Mouse (Mus musculus) midbrain, embryonic 11.5 days (tissue): ENCODE data around the gene Mettl16. TPM values are rescaled to one million over a fixed set of nuclear protein-coding genes. Genes with fewer than 3 reads are reported as not detected.

Experiments
- ATAC-seq: fragments of 200-750 bp; cut with Nextera tagmentation; 2 replicates; pipeline ENCODE4 v1.8.0; 2017; ENCODE audit warnings: moderate TSS enrichment, moderate library complexity; ENCODE audit not compliant: low FRiP score
- DNase-seq: peaks from one replicate; pipeline ENCODE4 v3.0.0; 2015; ENCODE audit warnings: low spot score; ENCODE audit errors: missing footprints
- H3K27ac ChIP-seq: fragments of 300-500 bp; sonication (generic); 2 replicates; pipeline ENCODE4 v1.5.1; 2014; ENCODE audit warnings: low read depth, low read length
- H3K27me3 ChIP-seq: fragments of 300-500 bp; sonication (generic); 2 replicates; pipeline ENCODE4 v1.6.1; 2014; ENCODE audit warnings: mild to moderate bottlenecking, low read length, moderate library complexity, mixed read lengths; ENCODE audit not compliant: control insufficient read depth, insufficient read depth
- H3K36me3 ChIP-seq: fragments of 300-500 bp; sonication (generic); 2 replicates; pipeline ENCODE4 v1.6.1; 2014; ENCODE audit warnings: mild to moderate bottlenecking, low read length, moderate library complexity, mixed read lengths; ENCODE audit not compliant: control insufficient read depth, insufficient read depth
- H3K4me1 ChIP-seq: fragments of 300-500 bp; sonication (generic); 2 replicates; pipeline ENCODE4 v1.6.1; 2014; ENCODE audit warnings: low read length; ENCODE audit not compliant: control insufficient read depth, insufficient read depth
- H3K4me2 ChIP-seq: fragments of 300-500 bp; sonication (generic); 2 replicates; pipeline ENCODE4 v1.6.1; 2014; ENCODE audit warnings: mild to moderate bottlenecking, moderate library complexity
- H3K4me3 ChIP-seq: fragments of 300-500 bp; sonication (generic); 2 replicates; pipeline ENCODE4 v1.5.1; 2014; ENCODE audit warnings: low read depth, low read length
- H3K9ac ChIP-seq: fragments of 300-500 bp; sonication (generic); 2 replicates; pipeline ENCODE4 v1.6.1; 2014; ENCODE audit warnings: low read length
- H3K9me3 ChIP-seq: fragments of 300-500 bp; sonication (generic); 2 replicates; pipeline ENCODE4 v1.6.1; 2016; ENCODE audit warnings: low read length; ENCODE audit not compliant: control insufficient read depth
- WGBS: fragments of 180-500 bp; shearing (Covaris S2); extraction: QIAGEN DNeasy Blood & Tissue Kit; methylation state at CpG from one replicate; pipeline ENCODE4 v1.1.7; 2014; 5-methylcytosine and 5-hydroxymethylcytosine counted together
- polyA plus RNA-seq: library from polyadenylated mRNA; unstranded; fragments of >200 nt; fragmentation: Nextera tagmentation; extraction: Ambion mirVana; gene quantifications from 2 replicates; pipeline ENCODE4 v1.2.1, GENCODE M21; 2014

The Mettl16 gene
- polyA plus RNA-seq, 1 experiment from 2014 or later = 48.5 TPM

DNA sequence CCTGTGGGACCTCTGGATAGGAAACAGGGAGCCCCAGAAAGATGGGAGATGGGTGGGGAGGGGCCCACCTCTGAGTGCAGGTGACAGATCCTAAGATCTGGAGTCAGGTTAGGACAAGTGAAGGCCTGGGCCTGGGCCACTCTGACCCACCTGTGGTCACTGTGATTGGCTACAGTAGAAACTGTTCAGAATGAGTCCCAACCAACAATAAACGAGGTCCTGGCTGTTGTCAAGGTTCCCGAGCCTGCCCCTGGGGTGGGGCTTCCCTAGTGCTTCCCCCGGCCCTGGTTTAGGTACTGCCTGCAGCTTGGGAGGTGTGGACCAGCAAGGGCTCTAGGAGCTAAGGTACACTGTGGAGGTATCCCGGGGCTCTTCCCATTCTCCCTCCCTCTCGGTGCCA is 73.1 kb downstream of the Mettl16 start:
- peaks cover 3% of the 10 kb centered on the region; the same call in 1 of the 2 replicates for H3K9me3 ChIP-seq
- H3K9ac ChIP-seq = no peak overlapping the region
- WGBS = 71% methylated on average over 5 of the region's 5 CpGs
- no peak for ATAC-seq
- peaks cover 6% of the 10 kb centered on the region; the same call in 1 of the 2 replicates for H3K36me3 ChIP-seq
- DNase-seq = no peak
- H3K27ac ChIP-seq = no peak overlapping the region
- H3K4me2 ChIP-seq = no peak overlapping the region
- no peak overlapping the region for H3K4me3 ChIP-seq
- H3K27me3 ChIP-seq = no peaks in the 10 kb centered on the region
- H3K4me1 ChIP-seq = peaks cover 2% of the 10 kb centered on the region; the same call in 1 of the 2 replicates

DNA sequence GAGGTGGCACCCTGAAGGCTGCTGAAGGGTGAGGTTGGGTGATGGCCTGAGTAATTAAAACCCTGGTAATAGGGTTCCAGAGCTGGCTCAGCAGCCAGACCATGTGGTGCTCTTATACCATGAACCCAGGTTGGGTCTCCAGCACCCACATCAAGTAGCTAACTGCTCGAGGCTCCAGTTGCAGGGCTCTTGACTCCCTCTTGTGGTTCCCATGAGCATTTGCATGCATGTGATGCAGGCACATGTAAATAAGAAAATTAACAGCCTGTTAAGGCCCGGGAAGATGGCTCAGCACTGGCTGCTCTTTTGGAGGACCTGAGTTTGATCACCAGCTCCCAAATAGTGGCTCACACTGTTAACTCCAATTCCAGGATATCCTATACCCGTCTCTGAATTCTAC is 75.2 kb downstream of the Mettl16 start:
- Histone ChIP-seq H3K4me1 (no peaks in the 10 kb centered on the region), H3K4me3 (no peak overlapping the region), H3K27me3 (no peaks in the 10 kb centered on the region), H3K4me2 (no peak overlapping the region), H3K27ac (no peak overlapping the region), H3K9ac (no peak overlapping the region), H3K36me3 (peaks cover 6% of the 10 kb centered on the region; the same call in 1 of the 2 replicates), H3K9me3 (peaks cover 3% of the 10 kb centered on the region; the same call in 1 of the 2 replicates)
- ATAC-seq (no peak), DNase-seq (no peak)
- WGBS = 70% methylated on average over 3 of the region's 3 CpGs

DNA sequence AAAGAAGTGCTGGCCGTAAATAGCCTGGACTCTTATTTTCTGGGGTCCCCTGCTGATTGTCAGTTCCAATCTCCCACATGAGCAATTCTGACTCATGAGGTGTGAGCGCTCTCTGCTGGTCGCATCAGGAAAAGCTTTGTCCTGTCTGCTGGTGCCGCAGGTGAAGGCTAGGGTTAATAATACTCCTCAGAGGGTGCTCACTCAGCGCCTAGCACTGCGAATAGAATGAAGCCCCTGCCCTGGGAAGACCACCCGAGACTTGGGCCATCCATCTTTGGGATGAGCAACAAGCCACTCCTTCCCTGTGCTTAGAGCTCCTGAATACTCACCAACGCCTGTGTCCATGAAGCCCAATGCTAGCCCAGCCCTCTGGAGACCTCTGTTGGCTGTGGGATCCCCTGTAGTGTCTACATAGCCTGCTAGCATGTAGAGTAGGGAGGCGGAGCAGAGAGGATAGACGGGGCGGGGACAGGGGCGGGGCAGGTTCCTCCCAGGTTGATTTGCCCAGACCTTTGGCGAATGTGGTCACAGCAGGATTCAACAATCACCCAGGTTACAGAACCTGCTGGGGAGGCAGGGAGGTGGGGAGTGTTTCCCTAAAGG is 77.4 kb downstream of the Mettl16 start:
- no peaks in the 10 kb centered on the region for H3K4me1 ChIP-seq
- 4% methylated on average over 13 of the region's 13 CpGs for WGBS
- no peaks in the 10 kb centered on the region for H3K27me3 ChIP-seq
- no peak overlapping the region for H3K9ac ChIP-seq
- peaks cover 2% of the 10 kb centered on the region; the same call in 1 of the 2 replicates for H3K36me3 ChIP-seq
- DNase-seq (peak; percentile 95), ATAC-seq (peak; percentile 54)
- H3K27ac ChIP-seq = no peak overlapping the region
- H3K9me3 ChIP-seq = peaks cover 3% of the 10 kb centered on the region; the same call in 1 of the 2 replicates
- H3K4me2 ChIP-seq = no peak overlapping the region
- no peak overlapping the region for H3K4me3 ChIP-seq

DNA sequence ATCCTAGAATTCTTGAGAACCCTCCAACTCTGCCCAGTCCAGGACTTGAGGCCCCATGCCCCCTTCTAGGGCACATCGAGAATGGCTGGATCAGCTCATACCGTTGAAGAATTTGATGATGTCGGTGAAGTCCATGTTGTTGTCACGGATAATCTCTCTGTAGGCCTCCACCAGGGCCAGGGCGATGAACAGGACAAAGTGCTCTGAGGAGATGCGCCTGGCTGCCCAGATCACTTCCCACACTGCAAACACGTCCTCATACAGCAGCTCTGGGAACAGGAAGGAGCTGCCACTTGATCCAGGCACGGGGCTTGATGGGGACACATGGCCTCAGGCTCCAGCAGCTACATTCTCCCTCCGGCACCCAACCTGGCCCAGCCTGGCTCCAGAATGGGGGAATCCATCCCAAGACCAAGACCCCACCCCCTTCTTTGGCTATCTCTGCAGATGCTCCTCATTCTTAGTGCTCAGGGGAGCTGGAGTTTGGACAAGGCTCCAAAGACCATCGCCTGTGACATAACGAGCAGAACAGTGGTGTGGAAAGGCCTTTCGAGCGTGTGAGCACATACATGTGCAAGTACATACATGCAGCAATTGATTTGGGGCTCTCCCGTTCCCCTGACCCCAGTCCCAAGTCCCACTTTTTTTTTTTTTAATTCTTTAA is 80.5 kb downstream of the Mettl16 start:
- Histone ChIP-seq H3K27ac (no peak overlapping the region), H3K4me3 (no peak overlapping the region), H3K9me3 (no peaks in the 10 kb centered on the region), H3K4me1 (no peaks in the 10 kb centered on the region), H3K9ac (no peak overlapping the region), H3K4me2 (no peak overlapping the region), H3K36me3 (no peaks in the 10 kb centered on the region), H3K27me3 (no peaks in the 10 kb centered on the region)
- DNase-seq (no peak), ATAC-seq (no peak)
- 85% methylated on average over 14 of the region's 14 CpGs for WGBS

DNA sequence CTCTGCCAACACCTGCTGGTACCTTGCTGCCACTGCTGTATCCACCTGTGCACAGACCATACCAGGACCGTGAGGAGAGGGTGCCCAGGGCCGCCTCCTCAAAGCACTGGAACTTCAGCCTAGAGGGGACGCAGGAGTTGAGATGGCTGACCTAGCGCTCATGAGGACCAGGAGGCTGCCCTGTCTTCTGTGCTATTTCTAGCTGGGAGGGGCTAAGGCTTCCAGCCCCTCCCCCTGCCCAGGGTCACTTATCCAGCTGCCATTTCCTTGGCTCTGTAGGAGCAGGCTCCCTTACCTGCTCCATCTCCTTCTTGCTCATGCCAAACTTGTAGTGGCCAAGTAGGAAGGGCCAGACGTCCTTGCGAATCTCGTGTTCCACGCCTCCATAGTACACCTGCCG is 87.1 kb downstream of the Mettl16 start:
- H3K9ac ChIP-seq = no peak overlapping the region
- H3K9me3 ChIP-seq = no peaks in the 10 kb centered on the region
- no peak overlapping the region for H3K4me2 ChIP-seq
- H3K4me1 ChIP-seq = no peaks in the 10 kb centered on the region
- no peak overlapping the region for H3K4me3 ChIP-seq
- ATAC-seq (no peak), DNase-seq (no peak)
- no peaks in the 10 kb centered on the region for H3K36me3 ChIP-seq
- no peak overlapping the region for H3K27ac ChIP-seq
- 81% methylated on average over 9 of the region's 9 CpGs for WGBS
- no peaks in the 10 kb centered on the region for H3K27me3 ChIP-seq

DNA sequence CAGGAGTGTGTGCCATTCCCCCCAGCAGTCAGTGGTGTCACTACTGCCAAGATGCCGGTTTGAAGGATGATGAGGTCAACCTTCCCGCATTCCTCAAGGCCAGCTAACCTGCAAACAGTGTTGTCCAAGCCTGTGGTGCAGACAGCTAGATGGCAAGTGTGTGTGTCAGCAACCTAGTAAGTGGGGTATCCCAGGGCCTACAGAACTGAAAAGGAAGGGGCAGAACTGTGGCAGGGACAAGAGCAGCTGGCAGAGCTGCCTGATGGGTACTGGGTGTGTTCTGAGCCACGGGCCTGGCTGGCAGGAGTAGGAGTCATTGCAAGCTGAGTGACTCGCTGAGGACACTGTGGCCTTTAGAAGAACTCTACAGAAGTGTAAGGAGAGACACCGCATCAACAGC is 91.5 kb downstream of the Mettl16 start:
- Histone ChIP-seq H3K4me3 (no peak overlapping the region), H3K27ac (no peak overlapping the region), H3K4me1 (no peaks in the 10 kb centered on the region), H3K9ac (no peak overlapping the region), H3K36me3 (no peaks in the 10 kb centered on the region), H3K4me2 (no peak overlapping the region), H3K9me3 (no peaks in the 10 kb centered on the region), H3K27me3 (no peaks in the 10 kb centered on the region)
- no peak for DNase-seq
- 81% methylated on average over 5 of the region's 5 CpGs for WGBS
- ATAC-seq = no peak

DNA sequence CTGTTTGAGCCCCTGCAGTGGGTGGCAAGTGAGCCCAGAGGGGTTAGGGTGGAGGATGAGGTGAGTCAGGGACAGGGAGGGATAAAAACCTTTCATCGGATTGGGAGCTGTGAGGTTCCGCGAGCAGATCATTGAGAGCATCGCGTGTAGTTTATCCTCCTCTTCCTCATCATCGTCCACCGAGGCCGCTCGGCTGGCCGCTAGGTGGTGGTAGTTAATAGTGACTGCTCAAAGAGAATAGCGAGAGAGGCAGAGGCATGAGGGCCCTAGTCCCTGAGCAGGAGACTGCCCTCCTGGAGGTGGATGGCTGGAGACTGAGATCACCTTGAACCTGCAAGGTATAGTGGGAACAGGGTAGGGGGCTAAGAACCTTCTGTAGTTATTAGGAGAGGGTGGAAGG is 92.8 kb downstream of the Mettl16 start:
- no peak overlapping the region for H3K27ac ChIP-seq
- no peaks in the 10 kb centered on the region for H3K4me1 ChIP-seq
- no peaks in the 10 kb centered on the region for H3K36me3 ChIP-seq
- WGBS = 28% methylated on average over 11 of the region's 11 CpGs
- DNase-seq (peak; percentile 90), ATAC-seq (no peak)
- no peak overlapping the region for H3K4me3 ChIP-seq
- H3K4me2 ChIP-seq = no peak overlapping the region
- no peaks in the 10 kb centered on the region for H3K27me3 ChIP-seq
- no peaks in the 10 kb centered on the region for H3K9me3 ChIP-seq
- no peak overlapping the region for H3K9ac ChIP-seq

DNA sequence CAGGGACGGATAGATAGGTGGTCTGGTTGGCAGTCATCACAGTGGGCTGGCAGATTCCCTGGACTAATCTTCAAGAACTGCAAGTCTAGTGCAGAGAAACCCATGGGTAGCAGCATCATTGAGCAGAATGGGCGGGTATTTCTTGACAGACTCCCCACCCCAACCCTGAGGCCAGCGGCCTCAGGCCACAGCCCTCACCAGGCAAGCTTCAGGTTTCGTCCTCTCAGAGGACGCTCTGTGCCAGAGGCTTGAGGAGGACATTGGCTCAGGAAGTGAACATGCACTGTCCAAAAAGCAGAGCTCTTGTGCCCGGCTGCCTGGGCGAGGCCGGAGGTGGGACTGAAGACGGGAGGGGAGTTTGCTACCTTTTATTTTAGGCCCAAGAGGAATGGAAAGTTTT is 93.8 kb downstream of the Mettl16 start:
- no peak for ATAC-seq

DNA sequence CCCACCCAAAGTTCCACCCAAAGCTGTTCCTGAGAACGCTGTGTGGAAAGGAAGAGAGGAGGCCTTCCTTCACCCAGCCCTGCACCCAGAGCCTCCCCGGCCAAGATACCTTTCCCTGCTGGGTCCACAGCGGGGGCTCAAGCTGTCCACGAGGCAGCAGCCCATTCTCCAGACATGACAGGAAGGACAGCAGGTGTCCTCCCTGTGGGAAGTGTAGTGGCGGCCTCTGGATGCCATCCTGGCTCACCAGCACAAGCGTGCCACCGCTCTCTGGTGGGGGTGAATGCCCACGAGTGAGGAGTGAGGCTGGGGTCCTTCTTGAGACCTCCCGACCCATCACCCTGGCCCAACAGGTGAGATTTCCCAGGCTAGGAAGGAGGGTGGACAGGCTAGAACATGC is 94.6 kb downstream of the Mettl16 start:
- DNase-seq (no peak), ATAC-seq (no peak)
- no peaks in the 10 kb centered on the region for H3K36me3 ChIP-seq
- no peaks in the 10 kb centered on the region for H3K9me3 ChIP-seq
- no peak overlapping the region for H3K9ac ChIP-seq
- no peak overlapping the region for H3K4me3 ChIP-seq
- no peak overlapping the region for H3K4me2 ChIP-seq
- H3K27me3 ChIP-seq = no peaks in the 10 kb centered on the region
- H3K27ac ChIP-seq = no peak overlapping the region
- 85% methylated on average over 9 of the region's 9 CpGs for WGBS
- H3K4me1 ChIP-seq = no peaks in the 10 kb centered on the region

More for the DNA sequence above, 93.8 kb downstream of the Mettl16 start:
- WGBS = 90% methylated on average over 9 of the region's 9 CpGs
- Histone ChIP-seq H3K9me3 (no peaks in the 10 kb centered on the region), H3K36me3 (no peaks in the 10 kb centered on the region), H3K9ac (no peak overlapping the region), H3K4me3 (no peak overlapping the region), H3K4me1 (no peaks in the 10 kb centered on the region), H3K4me2 (no peak overlapping the region), H3K27ac (no peak overlapping the region), H3K27me3 (no peaks in the 10 kb centered on the region)
- no peak for DNase-seq
